ENCODE assay signal across 13 mouse cellular contexts in genomic region chr16:63806437-63807129, GRCm38 (mm10). TPM values are rescaled to one million over a fixed set of nuclear protein-coding genes. Genes with fewer than 3 reads are reported as not detected.
DNase-seq lines count a peak whose midpoint lies in the region; ATAC-seq and TF ChIP-seq lines count a peak whose summit lies in the region.
"Had no signal": no experiment of that assay in that cellular context is flagged by ENCODE, and none has a peak within 500 bp of the region (broad histone marks: within the 10 kb centered on the region; RNA-seq: fewer than 3 reads in every experiment).

No protein-coding gene starts in this region.

- H3K9me3 ChIP-seq in embryonic facial prominence, embryonic 14.5 days (ENCODE audit: control insufficient read depth, low read length): no peaks in the 10 kb centered on the region
- H3K9me3 ChIP-seq in hindbrain, embryonic 14.5 days (ENCODE audit: control insufficient read depth, low read length): no peaks in the 10 kb centered on the region
- H3K9me3 ChIP-seq in heart, embryonic 10.5 days: no peaks in the 10 kb centered on the region
- H3K9me3 ChIP-seq in kidney, embryonic 16.5 days (ENCODE audit: low read length): no peaks in the 10 kb centered on the region
- H3K9me3 ChIP-seq: heart, embryonic 13.5 days had no signal

- no peak overlapping the region for H3K9ac ChIP-seq in embryonic facial prominence, embryonic 14.5 days (ENCODE audit: low read depth, low read length)
- no peak overlapping the region for H3K9ac ChIP-seq in hindbrain, embryonic 14.5 days
- no peak overlapping the region for H3K9ac ChIP-seq in kidney, embryonic 16.5 days (replicated peaks; ENCODE audit: low read length)
- H3K9ac ChIP-seq: heart, embryonic 13.5 days had no signal

- no peak overlapping the region for H3K27ac ChIP-seq in embryonic facial prominence, embryonic 14.5 days (replicated peaks; ENCODE audit: low read depth, low read length)
- H3K27ac ChIP-seq in hindbrain, embryonic 14.5 days: no peak overlapping the region
- H3K27ac ChIP-seq in heart, embryonic 10.5 days: no peak overlapping the region
- no peak overlapping the region for H3K27ac ChIP-seq in kidney, embryonic 16.5 days (ENCODE audit: low read length)
- H3K27ac ChIP-seq: heart, embryonic 13.5 days had no signal

- peak; percentile 97 for DNase-seq in brain, embryonic 14.5 days (ENCODE audit: low read depth)
- peak; percentile 52 for DNase-seq in embryonic facial prominence, embryonic 14.5 days (ENCODE audit: low spot score)
- DNase-seq in hindbrain, embryonic 14.5 days (ENCODE audit: low spot score): peak; percentile 54
- DNase-seq in neural tube, embryonic 10.5 days (ENCODE audit: extremely low spot score, low spot score): peak; percentile 53
- DNase-seq in lung, adult 18-20 months: no peak
- DNase-seq in heart, embryonic 10.5 days (ENCODE audit: low spot score): no peak
- DNase-seq in kidney, postnatal 4 days: no peak

- no peaks in the 10 kb centered on the region for H3K27me3 ChIP-seq in embryonic facial prominence, embryonic 14.5 days (replicated peaks; ENCODE audit: control insufficient read depth, insufficient read depth, low read length)
- no peaks in the 10 kb centered on the region for H3K27me3 ChIP-seq in hindbrain, embryonic 14.5 days (ENCODE audit: control insufficient read depth, insufficient read depth, low read length)
- no peaks in the 10 kb centered on the region for H3K27me3 ChIP-seq in heart, embryonic 10.5 days (ENCODE audit: insufficient read depth, poor library complexity, severe bottlenecking)
- no peaks in the 10 kb centered on the region for H3K27me3 ChIP-seq in kidney, embryonic 16.5 days (ENCODE audit: insufficient read depth, low read length)
- H3K27me3 ChIP-seq: CH12.LX; heart, embryonic 13.5 days had no signal

- no peak for TF ChIP-seq CTCF in brain, embryonic 14.5 days (IDR thresholded peaks at IDR 0.05; ENCODE audit: borderline replicate concordance, extremely low read depth, insufficient read depth, insufficient read length)

- no peaks in the 10 kb centered on the region for H3K4me1 ChIP-seq in embryonic facial prominence, embryonic 14.5 days (ENCODE audit: control insufficient read depth, insufficient read depth, low read length)
- no peaks in the 10 kb centered on the region for H3K4me1 ChIP-seq in hindbrain, embryonic 14.5 days (replicated peaks; ENCODE audit: control insufficient read depth, insufficient read depth, low read length)
- no peaks in the 10 kb centered on the region for H3K4me1 ChIP-seq in heart, embryonic 10.5 days
- H3K4me1 ChIP-seq in kidney, embryonic 16.5 days (ENCODE audit: insufficient read depth, low read length): no peaks in the 10 kb centered on the region
- H3K4me1 ChIP-seq: heart, embryonic 13.5 days had no signal

- 68% methylated on average over 5 of the region's 5 CpGs for WGBS in embryonic facial prominence, embryonic 14.5 days
- WGBS in hindbrain, embryonic 14.5 days: 11% methylated on average over 5 of the region's 5 CpGs
- 70% methylated on average over 5 of the region's 5 CpGs for WGBS in heart, embryonic 10.5 days
- WGBS in kidney, embryonic 16.5 days: 63% methylated on average over 5 of the region's 5 CpGs

- H3K4me2 ChIP-seq in embryonic facial prominence, embryonic 14.5 days (ENCODE audit: low read depth, low read length): no peak overlapping the region
- H3K4me2 ChIP-seq in hindbrain, embryonic 14.5 days (replicated peaks): no peak overlapping the region
- no peak overlapping the region for H3K4me2 ChIP-seq in kidney, embryonic 16.5 days (replicated peaks; ENCODE audit: low read depth, low read length)
- H3K4me2 ChIP-seq: heart, embryonic 13.5 days had no signal

- TF ChIP-seq POLR2A in brain, embryonic 14.5 days (IDR thresholded peaks at IDR 0.05; ENCODE audit: borderline replicate concordance, extremely low read depth, insufficient read depth, insufficient read length, poor library complexity, severe bottlenecking): no peak

- no peak overlapping the region for H3K4me3 ChIP-seq in embryonic facial prominence, embryonic 14.5 days (ENCODE audit: low read depth, low read length)
- H3K4me3 ChIP-seq in hindbrain, embryonic 14.5 days (replicated peaks; ENCODE audit: low read length): no peak overlapping the region
- no peak overlapping the region for H3K4me3 ChIP-seq in heart, embryonic 10.5 days
- no peak overlapping the region for H3K4me3 ChIP-seq in kidney, embryonic 16.5 days (ENCODE audit: low read length)
- H3K4me3 ChIP-seq: heart, embryonic 13.5 days; myocyte had no signal

- ATAC-seq in embryonic facial prominence, embryonic 14.5 days (ENCODE audit: low read depth): peak; percentile 70; the same call in 1 of the 2 replicates
- ATAC-seq in hindbrain, embryonic 14.5 days (ENCODE audit: low FRiP score): peak; percentile 95
- ATAC-seq in kidney, embryonic 16.5 days (ENCODE audit: low FRiP score, low TSS enrichment): no peak
- ATAC-seq: intestine, embryonic 16.5 days; lung, postnatal 0 days had no signal

- H3K36me3 ChIP-seq in embryonic facial prominence, embryonic 14.5 days (ENCODE audit: control insufficient read depth, insufficient read depth, low read length): no peaks in the 10 kb centered on the region
- no peaks in the 10 kb centered on the region for H3K36me3 ChIP-seq in hindbrain, embryonic 14.5 days (replicated peaks; ENCODE audit: control insufficient read depth, insufficient read depth)
- no peaks in the 10 kb centered on the region for H3K36me3 ChIP-seq in heart, embryonic 10.5 days
- H3K36me3 ChIP-seq in kidney, embryonic 16.5 days (ENCODE audit: insufficient read depth, low read length): no peaks in the 10 kb centered on the region

RNA-seq across cellular contexts. Expression of gene Epha3, which starts 57.4 kb away (rescaled TPM):
- 23.0 and 28.0 TPM in 2 replicates for polyA plus RNA-seq in brain, embryonic 14.5 days (2012; rRNA removed)
- 47.7 and 56.9 TPM in 2 replicates for polyA plus RNA-seq in embryonic facial prominence, embryonic 14.5 days (2014; fragmentation: Nextera tagmentation; extraction: Ambion mirVana)
- polyA plus RNA-seq in hindbrain, embryonic 14.5 days (2014; fragmentation: Nextera tagmentation; extraction: Ambion mirVana): 23.6 and 24.7 TPM in 2 replicates
- polyA plus RNA-seq in heart, embryonic 10.5 days (2016; fragmentation: Nextera tagmentation; extraction: Ambion mirVana): 8.1 and 20.4 TPM in 2 replicates
- polyA plus RNA-seq in kidney, embryonic 16.5 days (2015; fragmentation: Nextera tagmentation; extraction: Ambion mirVana): 15.8 and 16.1 TPM in 2 replicates

Comparison
In these comparisons a context has a peak if more than half of its experiments do, and no peak if none do; other contexts are left out.
1. DNase-seq: peak in brain, embryonic 14.5 days (single experiment), embryonic facial prominence, embryonic 14.5 days (single experiment), hindbrain, embryonic 14.5 days (single experiment) and neural tube, embryonic 10.5 days (single experiment); none in lung, adult 18-20 months (0 of 2), heart, embryonic 10.5 days (single experiment) and kidney, postnatal 4 days (0 of 2).